Mouse (Mus musculus): ENCODE measurements at regions not wholly inside any gene's neighbourhood (a gene's known extent, or its start where the extent isn't known, plus 50 kb on each side); places are given as distances from the start of the nearest gene placed in this dataset.

DNA sequence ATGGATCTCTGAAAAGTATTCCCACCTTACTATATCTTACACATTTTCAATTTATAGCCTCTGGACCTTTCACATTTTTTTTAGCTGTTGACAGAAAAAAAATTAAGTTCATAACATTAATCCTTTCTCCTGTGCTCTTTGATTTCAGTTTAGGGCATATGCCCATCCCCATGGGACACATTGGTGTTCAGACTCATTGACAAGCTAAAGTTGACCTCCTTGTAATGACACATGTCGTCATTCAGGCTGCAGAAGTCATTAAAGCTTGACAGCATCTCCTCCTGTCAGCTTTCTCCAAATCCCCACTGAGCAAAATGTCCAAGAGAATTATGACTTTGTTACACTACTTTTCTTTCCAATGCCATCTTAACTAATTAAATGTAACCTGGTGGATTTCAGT lies 322.9 kb upstream of the Fsip2 start:
- TF ChIP-seq CTCF (IDR thresholded peaks at IDR 0.05; ENCODE audit: low read depth): no peak
- no peak for TF ChIP-seq EP300 (IDR thresholded peaks at IDR 0.05; ENCODE audit: low read depth)
